Mouse (Mus musculus): Measurements from ENCODE around the gene Myo16.

DNA sequence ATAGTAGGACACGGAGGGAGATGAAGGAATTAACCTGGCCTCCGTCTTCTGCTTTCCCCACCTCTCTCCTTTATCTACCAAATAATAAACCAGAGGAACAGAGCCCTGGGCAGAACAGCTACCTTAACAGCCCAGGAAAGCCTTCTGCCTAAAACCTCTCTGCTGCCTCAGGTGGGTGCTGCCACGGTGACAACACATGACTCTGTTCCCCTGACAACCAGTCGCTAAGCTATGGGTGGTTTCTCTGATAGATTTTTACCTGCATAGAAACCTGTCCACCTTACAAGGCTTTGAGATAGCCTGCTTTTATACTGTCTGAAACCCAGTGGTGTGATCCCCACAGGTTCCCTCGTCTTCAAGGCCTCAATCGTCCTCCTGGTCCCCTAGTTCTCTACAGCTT lies 337.2 kb downstream of the Myo16 start:
- TF ChIP-seq GATA1 (IDR thresholded peaks at IDR 0.05; ENCODE audit: borderline replicate concordance, low read length) (no peak), FLI1 (IDR thresholded peaks at IDR 0.05; ENCODE audit: low read length) (no peak)

All from megakaryocyte, embryonic 14.5 days (primary cell).